Mouse (Mus musculus) intestine, postnatal 0 days (tissue): ENCODE measurements around the gene Myef2. TPM values are rescaled to one million over a fixed set of nuclear protein-coding genes. Genes with fewer than 3 reads are reported as not detected.

ENCODE experiments used
- ATAC-seq: fragments of 200-750 bp; cut with Nextera tagmentation; 2 replicates; pipeline ENCODE4 v1.8.0; 2017; ENCODE audit warnings: mild to moderate bottlenecking, moderate TSS enrichment, moderate library complexity
- H3K27ac ChIP-seq: fragments of 300-500 bp; sonication (generic); 2 replicates; pipeline ENCODE4 v1.5.1; 2014; ENCODE audit warnings: mild to moderate bottlenecking, low read depth, low read length, moderate library complexity
- H3K27me3 ChIP-seq: fragments of 300-500 bp; sonication (generic); replicated peaks from 2 replicates; pipeline ENCODE4 v1.6.1; 2014; ENCODE audit warnings: low read length, mixed read lengths; ENCODE audit not compliant: control insufficient read depth, insufficient read depth
- H3K36me3 ChIP-seq: fragments of 300-500 bp; sonication (generic); 2 replicates; pipeline ENCODE4 v1.6.1; 2014; ENCODE audit warnings: mild to moderate bottlenecking, moderate library complexity; ENCODE audit not compliant: control insufficient read depth, insufficient read depth
- H3K4me1 ChIP-seq: fragments of 300-500 bp; sonication (generic); replicated peaks from 2 replicates; pipeline ENCODE4 v1.6.1; 2014; ENCODE audit warnings: antibody characterized with exemption, low read length, mixed read lengths; ENCODE audit not compliant: control insufficient read depth, insufficient read depth
- H3K4me2 ChIP-seq: fragments of 300-500 bp; sonication (generic); replicated peaks from 2 replicates; pipeline ENCODE4 v1.6.1; 2014; ENCODE audit warnings: low read depth, mild to moderate bottlenecking, moderate library complexity
- H3K4me3 ChIP-seq: fragments of 300-500 bp; sonication (generic); 2 replicates; pipeline ENCODE4 v1.5.1; 2014; ENCODE audit warnings: low read depth, low read length
- H3K9ac ChIP-seq: fragments of 300-500 bp; sonication (generic); 2 replicates; pipeline ENCODE4 v1.6.1; 2014; ENCODE audit warnings: mild to moderate bottlenecking, low read depth, low read length
- H3K9me3 ChIP-seq: fragments of 300-500 bp; sonication (generic); 2 replicates; pipeline ENCODE4 v1.6.1; 2016; ENCODE audit warnings: mixed run types; ENCODE audit not compliant: control insufficient read depth
- CTCF ChIP-seq: sonication (generic); IDR thresholded peaks from 2 replicates; pipeline ENCODE4 v1.5.1; 2016; ENCODE audit warnings: low read depth, mild to moderate bottlenecking, control low read depth, antibody characterized with exemption, moderate library complexity
- WGBS: fragments of 180-500 bp; shearing (Covaris S2); extraction: QIAGEN DNeasy Blood & Tissue Kit; methylation state at CpG from one replicate; pipeline ENCODE4 v1.1.7; 2014; 5-methylcytosine and 5-hydroxymethylcytosine counted together
- polyA plus RNA-seq: library from polyadenylated mRNA; unstranded; fragments of >200 nt; fragmentation: Nextera tagmentation; extraction: Ambion mirVana; gene quantifications from 2 replicates; pipeline ENCODE4 v1.2.1, GENCODE M21; 2015

Myef2 gene
- polyA plus RNA-seq, 1 experiment from 2014 or later = 23.0 TPM

- no peak overlapping the region for H3K9ac ChIP-seq
- no peaks in the 10 kb centered on the region for H3K9me3 ChIP-seq
- WGBS = 84% methylated on average over 3 of the region's 3 CpGs
- no peak overlapping the region for H3K4me3 ChIP-seq
- H3K4me2 ChIP-seq = no peak overlapping the region
- H3K27me3 ChIP-seq = no peaks in the 10 kb centered on the region
- no peaks in the 10 kb centered on the region for H3K4me1 ChIP-seq
- ATAC-seq = no peak
- H3K36me3 ChIP-seq = no peaks in the 10 kb centered on the region
- no peak overlapping the region for H3K27ac ChIP-seq
- TF ChIP-seq CTCF = no peak
Measured at GRCm38 (mm10) chr2:125073056-125073780, 50.2 kb downstream of the Myef2 start.

DNA sequence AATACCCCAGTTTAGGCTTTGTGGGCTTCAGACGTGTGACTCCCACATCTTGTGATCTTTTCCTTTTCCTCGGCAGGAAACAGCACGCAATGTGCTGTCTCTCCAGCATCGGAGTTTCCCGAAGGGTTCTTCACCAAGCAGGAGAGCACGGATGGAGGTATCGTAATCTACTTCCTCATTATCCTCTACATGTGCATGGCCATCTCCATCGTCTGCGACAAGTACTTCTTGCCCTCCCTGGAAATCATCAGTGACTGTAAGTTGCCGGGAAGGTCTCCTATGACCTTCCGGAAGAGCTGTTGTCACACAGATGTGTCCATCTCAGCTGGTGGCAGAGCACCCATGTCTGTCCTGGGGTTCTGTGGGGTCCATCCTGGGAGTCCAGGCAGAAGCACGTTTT lies 54.8 kb downstream of the Myef2 start:
- no peak for ATAC-seq
- H3K27me3 ChIP-seq = no peaks in the 10 kb centered on the region
- no peak overlapping the region for H3K4me3 ChIP-seq
- no peaks in the 10 kb centered on the region for H3K4me1 ChIP-seq
- H3K4me2 ChIP-seq = no peak overlapping the region
- H3K27ac ChIP-seq = no peak overlapping the region
- WGBS = 89% methylated on average over 12 of the region's 12 CpGs
- no peaks in the 10 kb centered on the region for H3K36me3 ChIP-seq
- H3K9ac ChIP-seq = no peak overlapping the region
- TF ChIP-seq CTCF = no peak
- no peaks in the 10 kb centered on the region for H3K9me3 ChIP-seq

DNA sequence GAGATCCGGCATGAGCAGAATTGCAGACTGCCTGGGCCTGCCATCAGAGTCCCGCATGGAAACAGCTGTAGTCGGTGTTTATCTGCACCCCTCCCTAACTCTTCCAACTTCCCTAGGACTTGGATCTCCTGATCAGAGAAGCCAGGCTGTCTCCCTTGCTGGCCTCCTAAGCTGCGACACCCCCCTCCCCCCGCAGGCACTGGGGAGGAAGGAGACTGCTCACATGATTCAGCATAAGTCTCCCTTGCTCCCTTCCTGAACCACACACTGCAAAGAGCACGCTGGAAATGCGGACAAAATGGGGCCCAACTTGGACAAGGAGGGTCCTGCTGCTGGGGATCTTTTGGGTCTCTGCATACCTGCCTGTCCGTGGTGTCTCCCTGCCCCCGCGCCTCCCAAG lies 55.6 kb downstream of the Myef2 start, which contains the start of gene Slc24a5:
TSS of gene Slc24a5 (plus strand) at position 231 of the 400 bp plus-strand sequence.
- Histone ChIP-seq H3K27ac (no peak within 1 kb of the TSS), H3K9me3 (no peaks in the 10 kb centered on the region), H3K4me2 (no peak within 1 kb of the TSS), H3K36me3 (no peaks in the 10 kb centered on the region), H3K27me3 (no peaks in the 10 kb centered on the region), H3K9ac (no peak within 1 kb of the TSS), H3K4me1 (no peaks in the 10 kb centered on the region), H3K4me3 (no peak within 1 kb of the TSS)
- 52% methylated on average over 10 of the region's 10 CpGs for WGBS
- no peak for ATAC-seq
- TF ChIP-seq CTCF = no peak

GRCm38 (mm10) chr2:125067373-125067772 lies 56.1 kb downstream of the Myef2 start:
- no peak for TF ChIP-seq CTCF
- no peak for ATAC-seq
- H3K4me2 ChIP-seq = no peak overlapping the region
- H3K9me3 ChIP-seq = no peaks in the 10 kb centered on the region
- no peaks in the 10 kb centered on the region for H3K4me1 ChIP-seq
- no peak overlapping the region for H3K27ac ChIP-seq
- no peak overlapping the region for H3K9ac ChIP-seq
- H3K36me3 ChIP-seq = no peaks in the 10 kb centered on the region
- H3K4me3 ChIP-seq = no peak overlapping the region
- whole genome bisulfite sequencing = 93% methylated on average over 7 of the region's 7 CpGs
- H3K27me3 ChIP-seq = no peaks in the 10 kb centered on the region

GRCm38 (mm10) chr2:125062944-125063343 lies 60.5 kb downstream of the Myef2 start:
- WGBS = 61% methylated on average over 4 of the region's 4 CpGs
- TF ChIP-seq CTCF = no peak
- H3K27me3 ChIP-seq = no peaks in the 10 kb centered on the region
- H3K4me3 ChIP-seq = no peak overlapping the region
- no peaks in the 10 kb centered on the region for H3K36me3 ChIP-seq
- no peaks in the 10 kb centered on the region for H3K4me1 ChIP-seq
- no peak overlapping the region for H3K4me2 ChIP-seq
- H3K27ac ChIP-seq = no peak overlapping the region
- no peak overlapping the region for H3K9ac ChIP-seq
- H3K9me3 ChIP-seq = no peaks in the 10 kb centered on the region
- no peak for ATAC-seq

DNA sequence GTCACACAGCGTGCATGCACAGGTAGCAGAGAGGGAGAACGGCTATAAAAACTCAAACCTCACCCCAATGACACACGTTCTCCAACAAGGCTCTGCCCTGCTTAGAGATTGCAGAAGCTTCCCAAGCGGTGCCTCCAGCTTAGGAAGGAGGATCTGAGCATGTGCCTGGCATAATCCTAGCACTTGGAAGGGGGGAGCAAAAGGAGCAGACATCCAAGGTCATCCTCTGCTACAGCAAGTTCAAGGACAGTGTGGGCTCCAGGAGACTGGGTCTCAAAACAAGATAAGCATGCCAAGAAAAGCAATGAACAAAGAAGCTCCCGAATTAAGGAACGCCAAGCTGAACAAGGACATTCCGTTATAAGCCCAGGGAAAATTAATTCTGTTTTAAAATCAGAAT lies 62.0 kb downstream of the Myef2 start:
- 88% methylated on average over 7 of the region's 7 CpGs for WGBS
- Histone ChIP-seq H3K9ac (no peak overlapping the region), H3K4me2 (no peak overlapping the region), H3K27me3 (no peaks in the 10 kb centered on the region), H3K36me3 (no peaks in the 10 kb centered on the region), H3K4me1 (no peaks in the 10 kb centered on the region), H3K4me3 (no peak overlapping the region), H3K27ac (no peak overlapping the region), H3K9me3 (no peaks in the 10 kb centered on the region)
- no peak for TF ChIP-seq CTCF
- no peak for ATAC-seq
